Mouse (Mus musculus): ENCODE data around the gene Usp45. TPM values are rescaled to one million over a fixed set of nuclear protein-coding genes. Genes with fewer than 3 reads are reported as not detected.

Gene Usp45
- polyA plus RNA-seq, 1 experiment from 2014 or later: 10.4 TPM

DNA sequence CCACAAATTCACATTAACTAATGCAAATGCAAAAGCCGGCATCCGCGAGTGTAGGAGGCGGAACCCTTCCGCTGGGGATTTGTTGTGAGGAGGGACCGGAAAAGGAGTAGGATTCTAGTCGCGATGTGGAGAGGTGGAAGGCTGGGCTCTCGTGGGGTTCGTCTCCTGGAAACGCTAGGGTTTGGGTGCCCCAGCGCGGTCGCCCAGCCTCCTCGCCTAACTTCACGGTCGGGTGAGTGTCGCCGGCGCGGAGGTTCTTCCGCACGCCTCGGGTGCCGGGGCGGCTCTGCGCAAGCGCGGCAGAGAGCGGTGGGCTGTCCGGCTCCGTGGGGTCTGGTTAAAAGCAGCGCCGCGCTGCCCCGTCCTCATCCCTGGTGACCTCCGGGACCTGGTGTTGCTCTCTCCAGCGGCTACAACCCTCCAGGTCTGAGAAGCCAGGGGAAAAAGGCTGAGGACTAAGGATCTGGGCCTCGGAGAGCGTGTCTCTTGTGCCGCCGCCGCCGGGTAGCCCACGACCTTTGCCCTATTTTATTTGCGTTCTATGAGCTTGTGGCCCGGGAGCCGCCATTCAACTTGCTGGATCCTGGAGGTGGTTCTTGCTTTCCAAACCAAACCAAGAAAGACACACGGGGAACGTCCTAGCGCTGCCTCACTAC lies 112.7 kb downstream of the Usp45 start, which contains the start of gene Coq3:
Coq3 (plus strand) TSS at position 109 of the 656 bp plus-strand sequence.
- DNase-seq: peak; percentile 89
- Histone ChIP-seq H3K4me3 (replicated peaks; ENCODE audit: low read depth, low read length) (peak within 1 kb of the TSS; percentile 73), H3K27ac (replicated peaks; ENCODE audit: low read depth, low read length) (peak within 1 kb of the TSS; percentile 91), H3K9ac (replicated peaks; ENCODE audit: low read length) (peak within 1 kb of the TSS; percentile 82), H3K4me1 (ENCODE audit: control insufficient read depth, insufficient read depth, low read length) (no peaks in the 10 kb centered on the region), H3K27me3 (ENCODE audit: control insufficient read depth, insufficient read depth, low read length) (no peaks in the 10 kb centered on the region), H3K9me3 (ENCODE audit: control insufficient read depth, low read length) (no peaks in the 10 kb centered on the region), H3K4me2 (ENCODE audit: low read length) (peak within 1 kb of the TSS; percentile 68), H3K36me3 (ENCODE audit: control insufficient read depth, insufficient read depth, low read length) (peaks cover 18% of the 10 kb centered on the region)
- WGBS: under 1% methylated on average over 51 of the region's 51 CpGs
- ATAC-seq (ENCODE audit: low FRiP score, low TSS enrichment): peak; percentile 91

DNA sequence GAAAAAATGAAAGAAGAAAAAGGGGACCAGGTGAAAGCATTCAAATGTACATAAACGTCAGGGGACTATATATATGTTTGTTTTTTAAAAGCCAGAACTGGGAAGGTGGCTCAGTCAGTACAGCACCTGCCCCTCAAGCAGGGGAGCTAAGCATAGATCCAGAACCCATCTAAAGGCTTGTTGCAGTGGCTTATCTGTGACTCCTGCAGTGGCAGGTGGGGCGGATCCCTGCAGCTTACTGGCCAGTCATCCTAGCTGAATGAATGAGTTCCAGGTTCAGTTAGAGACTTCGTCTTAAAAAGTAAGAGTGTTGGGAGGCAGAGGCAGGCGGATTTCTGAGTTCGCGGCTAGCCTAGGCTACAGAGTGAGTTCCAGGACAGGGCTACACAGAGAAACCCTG lies 115.8 kb downstream of the Usp45 start:
- H3K4me1 ChIP-seq (ENCODE audit: control insufficient read depth, insufficient read depth, low read length): no peaks in the 10 kb centered on the region
- no peak overlapping the region for H3K9ac ChIP-seq (replicated peaks; ENCODE audit: low read length)
- no peak for ATAC-seq (ENCODE audit: low FRiP score, low TSS enrichment)
- H3K36me3 ChIP-seq (ENCODE audit: control insufficient read depth, insufficient read depth, low read length): 0 out of 2 replicates have a peak, but pooled peaks cover 1% of the 10 kb centered on the region
- H3K9me3 ChIP-seq (ENCODE audit: control insufficient read depth, low read length): no peaks in the 10 kb centered on the region
- no peaks in the 10 kb centered on the region for H3K27me3 ChIP-seq (ENCODE audit: control insufficient read depth, insufficient read depth, low read length)
- WGBS: 93% methylated on average over 6 of the region's 6 CpGs
- no peak overlapping the region for H3K4me3 ChIP-seq (replicated peaks; ENCODE audit: low read depth, low read length)
- H3K4me2 ChIP-seq (ENCODE audit: low read length): no peak overlapping the region
- no peak overlapping the region for H3K27ac ChIP-seq (replicated peaks; ENCODE audit: low read depth, low read length)
- no peak for DNase-seq

DNA sequence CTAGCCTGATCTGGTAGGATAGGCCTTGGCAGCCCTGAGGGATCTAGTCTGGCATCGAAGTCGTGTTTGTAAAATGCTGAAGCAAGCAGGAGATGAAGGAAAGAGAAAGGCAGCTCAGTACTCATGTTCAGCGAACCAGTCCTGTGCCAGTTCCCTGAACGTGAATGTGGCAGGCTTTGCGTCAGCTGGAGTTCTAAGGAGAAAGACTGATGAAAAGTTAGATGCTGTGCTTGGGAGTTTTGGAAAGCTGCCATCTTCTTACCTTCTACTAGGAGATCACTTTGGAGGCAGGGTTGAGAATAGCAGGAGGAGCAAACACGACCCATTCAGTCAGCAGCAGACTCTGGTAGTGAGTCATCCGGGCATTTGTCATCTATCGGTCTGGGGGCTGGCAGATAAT lies 118.9 kb downstream of the Usp45 start:
- H3K4me2 ChIP-seq (ENCODE audit: low read length): no peak overlapping the region
- H3K9me3 ChIP-seq (ENCODE audit: control insufficient read depth, low read length): no peaks in the 10 kb centered on the region
- no peak overlapping the region for H3K27ac ChIP-seq (replicated peaks; ENCODE audit: low read depth, low read length)
- WGBS: 89% methylated on average over 8 of the region's 8 CpGs
- no peaks in the 10 kb centered on the region for H3K36me3 ChIP-seq (ENCODE audit: control insufficient read depth, insufficient read depth, low read length)
- ATAC-seq (ENCODE audit: low FRiP score, low TSS enrichment) (no peak), DNase-seq (no peak)
- no peaks in the 10 kb centered on the region for H3K4me1 ChIP-seq (ENCODE audit: control insufficient read depth, insufficient read depth, low read length)
- no peak overlapping the region for H3K9ac ChIP-seq (replicated peaks; ENCODE audit: low read length)
- no peak overlapping the region for H3K4me3 ChIP-seq (replicated peaks; ENCODE audit: low read depth, low read length)
- no peaks in the 10 kb centered on the region for H3K27me3 ChIP-seq (ENCODE audit: control insufficient read depth, insufficient read depth, low read length)

Other genes starting within 250 kb of the Usp45 start
- 0.42 and 0.63 TPM in 2 replicates for gene Prdm13, start 81.2 kb upstream of the Usp45 start, polyA plus RNA-seq (2014; fragmentation: Nextera tagmentation; extraction: Ambion mirVana)
- gene Ccnc, start 39.5 kb upstream of the Usp45 start, polyA plus RNA-seq (2014; fragmentation: Nextera tagmentation; extraction: Ambion mirVana): 78.0 and 80.0 TPM in 2 replicates
- 20.0 and 26.9 TPM in 2 replicates for gene Tstd3, start 56 bp downstream of the Usp45 start, polyA plus RNA-seq (2014; fragmentation: Nextera tagmentation; extraction: Ambion mirVana)
- gene Pnisr, start 80.4 kb downstream of the Usp45 start, polyA plus RNA-seq (2014; fragmentation: Nextera tagmentation; extraction: Ambion mirVana): 191 and 200 TPM in 2 replicates
- gene Coq3, start 112.5 kb downstream of the Usp45 start, polyA plus RNA-seq (2014; fragmentation: Nextera tagmentation; extraction: Ambion mirVana): 13.8 and 14.3 TPM in 2 replicates
- 16.2 and 31.7 TPM in 2 replicates for gene Faxc, start 164.2 kb downstream of the Usp45 start, polyA plus RNA-seq (2014; fragmentation: Nextera tagmentation; extraction: Ambion mirVana)